Mouse (Mus musculus) hindbrain, postnatal 0 days (tissue): ENCODE data around the gene Mettl5. TPM values are rescaled to one million over a fixed set of nuclear protein-coding genes. Genes with fewer than 3 reads are reported as not detected.

Experiments
- ATAC-seq: fragments of 200-750 bp; cut with Nextera tagmentation; 2 replicates; pipeline ENCODE4 v1.8.0; 2017; ENCODE audit warnings: mild to moderate bottlenecking, moderate TSS enrichment, moderate library complexity
- DNase-seq: peaks from one replicate; pipeline ENCODE4 v3.0.0-alpha.2; 2015; ENCODE audit warnings: low spot score
- H3K27ac ChIP-seq: fragments of 300-500 bp; sonication (generic); 2 replicates; pipeline ENCODE4 v1.5.1; 2014; ENCODE audit warnings: mild to moderate bottlenecking
- H3K27me3 ChIP-seq: fragments of 300-500 bp; sonication (generic); 2 replicates; pipeline ENCODE4 v1.6.1; 2014; ENCODE audit warnings: low read length, mixed read lengths; ENCODE audit not compliant: insufficient read depth
- H3K36me3 ChIP-seq: fragments of 300-500 bp; sonication (generic); 2 replicates; pipeline ENCODE4 v1.6.1; 2014; ENCODE audit warnings: low read length, mixed read lengths; ENCODE audit not compliant: insufficient read depth
- H3K4me1 ChIP-seq: fragments of 300-500 bp; sonication (generic); 2 replicates; pipeline ENCODE4 v1.6.1; 2014; ENCODE audit warnings: antibody characterized with exemption, low read length, mixed read lengths; ENCODE audit not compliant: insufficient read depth
- H3K4me2 ChIP-seq: fragments of 300-500 bp; sonication (generic); 2 replicates; pipeline ENCODE4 v1.6.1; 2014; ENCODE audit warnings: low read depth, mild to moderate bottlenecking, low read length, moderate library complexity, mixed read lengths
- H3K4me3 ChIP-seq: fragments of 300-500 bp; sonication (generic); 2 replicates; pipeline ENCODE4 v1.5.1; 2014; ENCODE audit warnings: low read length
- H3K9ac ChIP-seq: fragments of 300-500 bp; sonication (generic); replicated peaks from 2 replicates; pipeline ENCODE4 v1.6.1; 2014; ENCODE audit warnings: mild to moderate bottlenecking, low read length, moderate library complexity, mixed read lengths
- H3K9me3 ChIP-seq: fragments of 300-500 bp; sonication (generic); 2 replicates; pipeline ENCODE4 v1.6.1; 2016; ENCODE audit warnings: low read length, mixed read lengths
- CTCF ChIP-seq: IDR thresholded peaks from 2 replicates; pipeline ENCODE4 v1.5.1; 2016; ENCODE audit warnings: antibody characterized with exemption, control low read depth, low read depth
- WGBS: fragments of 180-500 bp; shearing (Covaris S2); extraction: QIAGEN DNeasy Blood & Tissue Kit; methylation state at CpG from one replicate; pipeline ENCODE4 v1.1.7; 2014; 5-methylcytosine and 5-hydroxymethylcytosine counted together
- polyA plus RNA-seq: library from polyadenylated mRNA; unstranded; fragments of >200 nt; fragmentation: Nextera tagmentation; extraction: Ambion mirVana; gene quantifications from 2 replicates; pipeline ENCODE4 v1.2.1, GENCODE M21; 2015
- total RNA-seq: library from RNA; depleted of rRNA; stranded (reverse); fragments of >200 nt; gene quantifications from 2 replicates; pipeline ENCODE4 v1.2.3, GENCODE M21; 2014

Gene Mettl5
- total and polyA plus RNA-seq, 2 experiments from 2014 or later: 10.9 to 39.4 TPM

DNA sequence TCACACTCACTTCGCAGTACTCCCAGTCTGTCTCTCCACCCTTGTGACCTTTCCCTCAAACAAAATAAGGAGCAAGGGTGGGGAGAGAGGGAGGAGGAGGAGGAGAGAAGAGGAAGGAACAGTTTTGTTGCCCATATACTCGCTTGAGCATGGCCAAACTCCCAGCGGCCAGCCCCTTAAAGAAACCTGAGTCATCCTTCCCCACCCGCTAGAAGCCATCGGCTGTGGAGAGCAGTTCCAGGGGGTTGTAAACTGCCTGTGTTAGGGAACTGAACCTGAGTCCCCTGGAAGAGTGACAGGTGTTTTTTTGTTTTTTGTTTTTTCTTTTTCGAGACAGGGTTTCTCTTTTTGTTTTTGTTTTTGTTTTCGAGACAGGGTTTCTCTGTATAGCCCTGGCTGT is 5.4 kb upstream of the Mettl5 start:
- no peaks in the 10 kb centered on the region for H3K4me1 ChIP-seq
- no peak overlapping the region for H3K4me3 ChIP-seq
- no peak overlapping the region for H3K4me2 ChIP-seq
- 66% methylated on average over 7 of the region's 7 CpGs for WGBS
- no peaks in the 10 kb centered on the region for H3K36me3 ChIP-seq
- DNase-seq (no peak), ATAC-seq (no peak)
- H3K9ac ChIP-seq: no peak overlapping the region
- no peaks in the 10 kb centered on the region for H3K9me3 ChIP-seq
- no peak overlapping the region for H3K27ac ChIP-seq
- TF ChIP-seq CTCF: no peak
- H3K27me3 ChIP-seq: no peaks in the 10 kb centered on the region

DNA sequence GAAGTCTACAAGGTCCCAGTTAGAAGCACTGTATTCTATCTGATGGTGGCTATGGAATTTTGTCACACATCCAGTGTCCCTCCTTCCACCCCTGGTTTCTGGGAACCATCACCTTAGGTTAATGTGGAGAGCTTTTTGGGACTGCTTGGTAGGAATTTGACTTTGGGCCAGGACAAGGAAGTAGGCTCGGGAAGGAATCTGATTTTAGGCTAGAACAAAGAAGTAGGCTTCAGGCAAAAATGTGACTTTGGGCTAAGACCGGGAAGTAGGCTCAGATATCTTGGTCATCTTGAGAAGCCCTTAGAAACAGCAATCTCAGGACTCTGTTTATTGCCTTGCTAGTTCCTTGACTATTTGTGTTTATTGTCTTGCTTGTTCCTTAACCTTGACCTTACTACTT is 3.5 kb upstream of the Mettl5 start:
- Histone ChIP-seq H3K27ac (no peak overlapping the region), H3K4me2 (no peak overlapping the region), H3K27me3 (no peaks in the 10 kb centered on the region), H3K4me1 (no peaks in the 10 kb centered on the region), H3K36me3 (no peaks in the 10 kb centered on the region), H3K4me3 (no peak overlapping the region), H3K9me3 (no peaks in the 10 kb centered on the region), H3K9ac (no peak overlapping the region)
- TF ChIP-seq CTCF: no peak
- ATAC-seq (no peak), DNase-seq (no peak)
- 79% methylated on average over 2 of the region's 2 CpGs for WGBS

DNA sequence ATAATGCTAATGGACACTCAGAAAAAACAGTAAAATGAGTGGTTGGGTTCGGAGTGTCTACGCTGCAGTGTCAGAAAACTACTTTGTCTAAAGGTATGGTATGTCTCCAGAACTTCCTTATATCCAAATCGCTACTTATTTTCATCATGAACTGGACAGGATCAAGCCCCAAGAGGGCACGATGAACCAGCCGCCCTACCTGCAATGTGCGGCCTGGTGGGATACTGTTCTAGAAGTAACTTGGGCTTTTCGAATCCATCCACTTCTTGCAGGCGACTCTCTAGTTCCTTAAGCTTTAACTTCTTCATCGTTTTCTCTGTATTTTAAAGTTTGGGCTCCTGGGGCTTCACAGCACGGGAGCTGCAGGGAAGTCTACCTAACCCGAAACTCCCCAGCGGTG is 365 bp downstream of the Mettl5 start:
- no peaks in the 10 kb centered on the region for H3K9me3 ChIP-seq
- peak overlapping the region; percentile 63 for H3K4me3 ChIP-seq
- ATAC-seq: peak; percentile 53
- H3K4me2 ChIP-seq: peak overlapping the region; percentile 83
- 10% methylated on average over 12 of the region's 12 CpGs for WGBS
- no peaks in the 10 kb centered on the region for H3K4me1 ChIP-seq
- no peak for TF ChIP-seq CTCF
- H3K27me3 ChIP-seq: no peaks in the 10 kb centered on the region
- no peak for DNase-seq
- no peaks in the 10 kb centered on the region for H3K36me3 ChIP-seq
- peak overlapping the region; percentile 70 for H3K9ac ChIP-seq
- H3K27ac ChIP-seq: peak overlapping the region; percentile 78

GRCm38 (mm10) chr2:69884581-69884980 is 834 bp downstream of the Mettl5 start:
- H3K9me3 ChIP-seq: no peaks in the 10 kb centered on the region
- H3K9ac ChIP-seq: peak overlapping the region; percentile 70; the same call in 1 of the 2 replicates
- no peak for DNase-seq
- H3K4me1 ChIP-seq: no peaks in the 10 kb centered on the region
- WGBS: 60% methylated on average over 6 of the region's 6 CpGs
- no peaks in the 10 kb centered on the region for H3K27me3 ChIP-seq
- H3K36me3 ChIP-seq: no peaks in the 10 kb centered on the region
- peak overlapping the region; percentile 63 for H3K4me3 ChIP-seq
- no peak for ATAC-seq
- no peak overlapping the region for H3K27ac ChIP-seq
- TF ChIP-seq CTCF: no peak
- peak overlapping the region; percentile 83 for H3K4me2 ChIP-seq

GRCm38 (mm10) chr2:69883990-69884391 is 1.4 kb downstream of the Mettl5 start:
- ATAC-seq (no peak), DNase-seq (no peak)
- H3K9me3 ChIP-seq: no peaks in the 10 kb centered on the region
- TF ChIP-seq CTCF: no peak; the same call in 1 of the 2 replicates
- H3K4me1 ChIP-seq: no peaks in the 10 kb centered on the region
- no peaks in the 10 kb centered on the region for H3K36me3 ChIP-seq
- H3K27ac ChIP-seq: no peak overlapping the region
- no peaks in the 10 kb centered on the region for H3K27me3 ChIP-seq
- no peak overlapping the region for H3K4me3 ChIP-seq
- 72% methylated on average over 2 of the region's 2 CpGs for whole genome bisulfite sequencing
- no peak overlapping the region; the same call in 1 of the 2 replicates for H3K4me2 ChIP-seq
- no peak overlapping the region for H3K9ac ChIP-seq

DNA sequence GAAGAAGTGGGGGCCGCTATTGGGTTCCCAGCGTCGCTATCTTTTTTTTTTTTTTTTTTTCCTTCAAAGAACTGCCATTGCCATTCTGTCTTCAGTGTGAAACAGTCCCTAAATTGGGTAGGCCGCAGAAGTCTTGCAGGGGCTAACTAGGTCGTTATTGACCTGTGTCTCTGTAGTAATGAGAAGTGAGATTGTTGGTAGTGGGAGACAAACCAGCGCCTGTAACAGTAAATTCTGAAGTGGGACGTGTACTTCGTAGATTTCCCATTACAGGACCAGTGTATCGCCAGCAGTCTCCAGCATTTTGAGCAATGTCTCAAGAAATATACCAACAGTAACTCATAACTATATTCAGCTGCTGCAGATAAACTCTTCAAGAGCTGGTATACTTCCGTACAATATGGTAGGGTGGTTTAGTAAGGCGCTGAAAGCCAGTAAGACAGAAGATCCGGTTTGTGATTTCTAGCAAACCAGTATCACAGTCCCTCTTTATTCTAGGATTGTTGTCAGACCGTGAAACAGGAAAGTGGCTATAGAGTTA is 23.2 kb downstream of the Mettl5 start:
- peak overlapping the region; percentile 98 for H3K9ac ChIP-seq
- no peaks in the 10 kb centered on the region for H3K9me3 ChIP-seq
- no peaks in the 10 kb centered on the region for H3K27me3 ChIP-seq
- H3K36me3 ChIP-seq: no peaks in the 10 kb centered on the region
- TF ChIP-seq CTCF: no peak
- ATAC-seq: no peak
- H3K4me1 ChIP-seq: no peaks in the 10 kb centered on the region
- H3K4me3 ChIP-seq: peak overlapping the region; percentile 100
- peak overlapping the region; percentile 94 for H3K27ac ChIP-seq
- peak overlapping the region; percentile 88 for H3K4me2 ChIP-seq
- 2% methylated on average over 13 of the region's 13 CpGs for WGBS
- DNase-seq: no peak

DNA sequence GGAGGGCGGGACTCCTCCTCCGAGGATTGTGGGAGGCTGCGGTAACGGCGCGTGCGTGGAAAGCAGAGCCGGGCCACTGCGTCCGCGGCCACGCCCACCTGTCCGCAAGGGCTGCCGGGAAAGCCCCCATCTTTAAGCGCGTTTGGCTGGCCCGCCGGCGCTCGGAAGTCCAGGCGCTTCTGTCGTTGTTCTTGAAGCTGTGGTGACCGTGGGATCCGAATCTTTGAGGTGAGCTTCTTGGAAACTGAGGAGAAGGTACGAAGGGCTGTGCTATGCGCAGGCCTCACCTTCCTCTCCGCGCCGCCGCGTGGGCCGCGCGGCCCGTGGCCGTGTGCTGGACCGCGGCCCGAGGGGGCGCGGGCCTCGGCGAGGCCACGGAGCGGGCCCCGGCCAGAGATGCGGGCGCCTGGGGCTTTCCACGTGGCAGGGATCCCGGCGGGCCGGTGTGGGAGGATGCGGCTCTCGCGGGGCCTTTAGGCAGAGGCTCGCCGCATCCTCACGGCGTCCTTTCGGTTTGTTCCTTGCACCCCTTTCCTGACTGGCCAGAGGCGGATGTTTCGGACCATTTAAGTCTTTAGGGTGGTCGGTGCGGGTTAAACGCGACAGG is 23.8 kb downstream of the Mettl5 start, which contains the start of gene Ssb:
TSS of gene Ssb (plus strand) at position 78 of the 607 bp plus-strand sequence.
- Histone ChIP-seq H3K27me3 (no peaks in the 10 kb centered on the region), H3K4me3 (peak within 1 kb of the TSS; percentile 100), H3K9ac (peak within 1 kb of the TSS; percentile 98), H3K9me3 (no peaks in the 10 kb centered on the region), H3K4me2 (peak within 1 kb of the TSS; percentile 88), H3K27ac (peak within 1 kb of the TSS; percentile 94), H3K4me1 (no peaks in the 10 kb centered on the region), H3K36me3 (no peaks in the 10 kb centered on the region)
- DNase-seq: peak; percentile 97
- WGBS: 0% methylated on average over 56 of the region's 66 CpGs
- ATAC-seq: peak; percentile 98
- no peak for TF ChIP-seq CTCF
